Mouse (Mus musculus): ENCODE measurements around the gene Elavl1.
"Not testable (repeated sequence)": the region's sequence is repeated elsewhere in the genome, so short reads cannot be mapped to it uniquely, and the experiment has no call there.

Elavl1 gene

DNA sequence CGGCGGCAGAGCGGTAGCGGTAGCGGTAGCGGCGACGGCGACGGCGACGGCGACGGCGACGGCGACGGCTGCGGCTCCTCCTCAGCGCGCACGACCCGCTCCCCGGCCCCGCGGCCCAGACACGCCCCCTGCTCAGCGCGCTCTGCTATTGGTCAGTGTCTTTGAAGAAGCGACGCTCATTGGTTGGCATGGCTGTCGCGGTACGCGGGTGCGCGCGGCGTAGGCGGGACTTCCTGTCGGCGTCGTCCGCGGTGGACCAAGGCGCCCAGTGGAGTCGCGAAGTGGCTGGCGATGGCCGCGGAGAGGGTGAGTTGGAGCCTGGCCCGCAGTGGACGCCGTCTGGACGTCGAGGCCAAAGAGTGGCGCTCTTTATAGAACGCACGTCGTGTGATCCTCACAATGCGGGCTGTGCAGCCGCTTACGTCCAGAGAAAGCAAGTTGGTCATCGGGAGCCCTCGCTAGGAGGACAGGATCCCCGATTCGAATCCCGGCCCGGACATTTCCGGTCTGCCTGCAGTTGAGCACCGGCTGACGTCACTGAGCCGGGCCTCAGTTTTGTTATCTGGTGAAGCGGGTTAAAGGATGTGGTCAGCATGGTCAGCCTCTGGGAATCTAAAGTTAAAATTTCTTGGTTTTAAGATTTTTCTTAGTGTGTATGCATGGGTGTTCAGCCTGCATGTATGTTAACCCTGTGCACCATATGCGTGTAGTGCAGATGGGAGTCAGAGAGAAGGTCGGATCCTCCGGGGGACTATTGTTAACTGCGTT lies at the start of gene Elavl1, which contains the start of gene Ccl25:
Gene Elavl1, minus strand, starts transcription at position 431 of the 768 bp plus-strand sequence.
Gene Ccl25, plus strand, starts transcription at position 228 of the 768 bp plus-strand sequence.
- DNase-seq (ENCODE audit: low read depth, low spot score) = peak; percentile 97

DNA sequence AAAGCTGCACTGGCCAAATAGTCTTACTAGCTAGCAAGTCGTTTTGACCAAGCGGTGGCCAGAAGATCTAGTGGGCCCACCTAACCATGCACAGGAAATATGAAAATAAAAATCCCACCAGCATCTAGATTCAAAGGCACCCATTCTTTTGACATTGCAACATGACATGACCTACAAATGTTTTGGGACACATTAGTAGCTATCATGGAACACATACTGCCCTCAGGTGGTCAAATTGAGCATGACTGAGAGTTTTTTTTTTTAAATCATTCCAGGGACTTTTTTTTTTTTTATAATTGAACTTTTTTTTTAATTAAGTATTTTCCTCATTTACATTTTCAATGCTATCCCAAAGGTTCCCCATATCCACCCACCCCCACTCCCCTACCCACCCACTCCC lies 47.4 kb upstream of the Elavl1 start:
- DNase-seq (ENCODE audit: low read depth, low spot score) = peak; percentile 12

DNA sequence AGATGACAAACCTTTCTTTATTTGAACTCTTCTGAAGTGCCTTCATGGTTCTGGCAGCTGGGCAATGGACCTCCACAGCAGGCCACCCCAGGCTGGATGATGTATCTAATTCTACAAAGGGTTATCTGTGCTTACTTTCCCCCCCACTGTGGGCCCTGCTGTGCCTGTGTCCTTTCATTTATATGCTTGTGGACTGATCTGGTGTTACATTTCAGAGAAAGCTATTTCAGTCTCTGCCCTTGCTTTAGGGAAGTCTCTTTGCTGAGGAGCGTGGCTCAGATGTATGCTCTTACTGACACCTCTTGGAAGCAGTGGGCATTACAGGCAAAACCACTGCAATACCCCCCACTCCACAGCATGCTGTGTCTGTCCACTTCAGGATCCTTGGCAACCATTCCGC lies 44.9 kb upstream of the Elavl1 start:
- DNase-seq (ENCODE audit: low read depth, low spot score) = peak; percentile 66

DNA sequence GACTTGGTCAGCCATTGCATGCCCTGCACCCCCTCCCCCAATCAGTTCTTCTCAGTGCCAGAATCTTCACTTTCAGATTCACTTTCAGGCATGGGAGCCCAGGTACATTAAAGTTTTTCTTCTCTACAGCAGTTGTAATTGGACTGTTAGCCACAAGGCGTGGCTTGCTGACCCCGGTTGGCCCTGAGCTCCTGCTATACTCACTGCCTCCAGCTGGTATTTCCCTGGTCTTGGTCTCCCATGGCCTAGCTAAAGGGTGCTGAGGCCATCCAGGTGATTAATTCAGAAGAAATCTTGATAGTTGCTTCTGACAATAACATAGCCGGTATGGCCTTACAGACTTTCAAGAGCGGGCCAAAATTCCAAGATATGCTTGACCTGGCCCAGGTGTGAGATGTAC lies 43.3 kb upstream of the Elavl1 start:
- DNase-seq (ENCODE audit: low read depth, low spot score) = no peak

DNA sequence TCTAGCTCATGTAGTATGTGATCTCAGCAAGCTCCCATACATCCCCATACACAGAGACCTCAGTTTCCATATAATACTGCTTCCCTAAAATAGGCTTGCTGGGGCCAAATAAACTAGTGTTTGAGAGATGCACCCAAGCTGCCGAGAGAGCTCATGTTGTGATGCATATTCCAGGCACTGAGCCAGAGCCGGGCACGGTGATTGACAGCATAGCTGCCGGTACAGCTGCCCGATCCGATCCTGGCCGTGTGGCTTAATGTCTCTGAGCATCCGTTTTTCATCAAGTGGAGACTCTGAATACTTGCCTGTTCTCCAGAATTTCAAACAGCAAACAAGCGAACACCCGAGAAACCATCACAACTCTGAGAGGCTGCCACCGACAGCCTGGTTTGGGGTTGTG lies 42.6 kb upstream of the Elavl1 start:
- no peak for DNase-seq (ENCODE audit: low read depth, low spot score)

DNA sequence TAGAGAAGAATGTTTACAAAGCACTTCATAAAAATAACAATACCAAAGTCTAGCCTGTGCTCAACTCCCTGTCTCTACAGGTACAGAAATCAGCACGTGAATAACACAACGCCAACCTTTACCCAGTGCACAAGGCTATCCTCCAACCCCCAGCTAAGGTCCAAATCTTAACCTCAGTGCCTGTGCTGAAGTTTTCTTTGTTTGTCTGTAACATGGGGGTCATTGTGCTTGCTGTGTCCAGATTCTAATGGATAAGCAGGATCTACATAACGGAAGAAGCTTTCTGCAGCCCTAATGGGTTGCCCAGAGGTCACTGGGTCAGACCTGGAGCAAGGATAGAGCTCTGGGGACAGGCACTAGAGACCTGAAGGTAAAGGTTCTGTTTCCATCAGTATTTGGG lies 41.0 kb upstream of the Elavl1 start:
- DNase-seq (ENCODE audit: low read depth, low spot score) = no peak

DNA sequence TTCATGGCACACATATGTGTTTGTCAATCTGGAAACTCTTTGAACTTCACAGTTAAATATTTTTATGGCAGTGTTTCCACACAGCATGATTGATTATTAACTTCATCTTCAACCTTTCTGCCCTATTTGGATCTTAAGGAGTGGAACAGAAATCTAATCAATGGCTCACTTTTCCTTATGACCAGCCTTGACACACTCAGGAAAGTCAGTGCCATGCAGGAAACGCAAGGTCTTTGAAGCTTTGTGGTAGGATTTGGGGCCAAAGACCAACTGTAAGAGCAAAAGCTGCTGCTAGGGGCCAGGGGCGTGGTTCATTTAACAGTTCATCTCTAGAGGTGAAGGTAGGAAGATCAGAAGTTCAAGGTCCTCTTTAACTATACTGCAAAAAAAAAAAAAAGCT lies 35.7 kb upstream of the Elavl1 start:
- no peak for DNase-seq (ENCODE audit: low read depth, low spot score)

DNA sequence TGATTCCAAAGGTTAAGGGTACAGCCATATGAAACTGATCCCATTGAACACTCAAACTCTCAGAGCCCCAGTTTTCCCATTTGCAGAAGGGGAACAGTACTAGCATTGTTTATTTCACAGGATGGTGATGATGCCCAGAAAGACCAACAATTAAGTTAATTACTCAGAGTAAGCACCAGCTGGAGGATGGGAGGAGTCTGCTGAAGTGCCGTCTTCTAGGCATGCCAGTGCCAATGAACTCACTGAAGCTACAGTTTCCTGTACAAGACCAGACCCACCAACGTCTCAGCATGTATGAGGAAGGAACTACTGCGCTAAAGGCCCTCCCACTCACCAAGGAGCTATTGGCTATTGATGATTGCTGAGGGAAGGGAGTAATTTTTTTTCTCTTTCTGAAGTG lies 34.1 kb upstream of the Elavl1 start:
- DNase-seq (ENCODE audit: low read depth, low spot score) = no peak

DNA sequence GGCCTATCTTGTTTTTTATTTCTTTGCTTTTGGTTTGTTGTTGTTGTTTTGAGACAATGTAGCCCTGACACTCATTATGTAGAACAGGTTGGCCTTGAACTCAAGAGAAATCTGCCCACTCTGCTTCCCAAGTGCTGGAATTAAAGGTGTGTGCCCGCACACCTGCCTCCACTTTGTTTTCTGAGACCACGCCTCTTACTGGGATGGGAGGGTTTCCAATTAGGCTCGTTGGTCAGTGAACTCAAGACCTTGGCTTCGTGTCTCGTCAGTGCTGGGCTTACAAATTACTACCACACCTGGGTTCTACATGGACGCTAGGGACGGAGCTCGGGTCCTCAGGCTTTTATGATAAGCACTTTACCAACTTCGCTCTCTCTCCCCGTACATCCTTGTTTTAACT lies 30.2 kb upstream of the Elavl1 start:
- no peak for DNase-seq (ENCODE audit: low read depth, low spot score)

DNA sequence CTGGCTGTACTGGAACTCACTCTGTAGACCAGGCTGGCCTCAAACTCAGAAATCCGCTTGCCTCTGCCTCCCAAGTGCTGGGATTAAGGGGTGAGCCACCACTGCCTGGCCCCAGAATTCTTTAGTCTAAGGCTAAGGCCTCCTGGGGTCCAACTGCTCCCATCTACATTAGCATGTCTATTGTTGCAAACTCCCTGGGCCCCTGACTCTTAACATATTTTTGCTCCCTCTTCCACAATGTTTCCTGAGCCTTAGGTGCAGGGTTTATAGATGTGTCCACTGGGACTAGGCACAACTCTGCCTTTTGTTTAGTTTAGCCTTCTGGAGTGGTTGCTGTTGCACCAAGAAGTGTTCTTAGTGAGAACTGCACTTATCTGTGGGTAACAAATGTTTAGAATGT lies 29.3 kb upstream of the Elavl1 start:
- no peak for DNase-seq (ENCODE audit: low read depth, low spot score)

DNA sequence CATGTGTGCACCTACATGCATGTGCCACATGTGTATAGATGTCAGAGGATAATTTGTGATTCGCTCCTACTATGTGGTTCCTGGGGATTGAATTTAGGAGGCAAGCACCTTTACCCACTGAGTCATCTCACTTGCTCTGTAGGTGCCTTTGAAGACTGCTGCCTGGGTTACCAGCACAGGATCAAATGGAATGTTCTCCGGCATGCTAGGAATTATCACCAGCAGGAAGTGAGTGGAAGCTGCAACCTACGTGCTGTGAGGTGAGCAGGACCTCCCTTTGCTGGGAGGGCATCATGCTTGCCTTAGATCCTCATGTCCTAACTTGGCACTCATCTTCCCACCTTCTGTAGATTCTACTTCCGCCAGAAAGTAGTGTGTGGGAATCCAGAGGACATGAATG lies 28.5 kb upstream of the Elavl1 start:
- DNase-seq (ENCODE audit: low read depth, low spot score) = no peak

DNA sequence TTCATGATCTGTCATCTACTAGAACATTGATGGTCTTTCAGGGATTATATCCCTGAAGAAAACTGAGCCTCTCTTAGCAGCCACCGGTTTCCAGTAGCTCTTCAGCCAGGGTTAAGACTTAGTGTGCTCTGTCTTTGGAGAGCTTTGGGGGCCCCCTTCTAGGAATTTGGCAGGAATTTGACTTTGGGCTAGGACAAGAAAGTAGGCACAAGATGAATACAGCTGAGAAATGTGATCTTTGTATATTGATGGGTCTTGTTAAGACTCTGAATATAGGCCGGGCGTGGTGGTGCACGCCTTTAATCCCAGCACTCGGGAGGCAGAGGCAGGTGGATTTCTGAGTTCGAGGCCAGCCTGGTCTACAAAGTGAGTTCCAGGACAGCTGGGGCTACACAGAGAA lies 27.3 kb upstream of the Elavl1 start:
- not testable (repeated sequence) for DNase-seq (ENCODE audit: low read depth, low spot score)

DNA sequence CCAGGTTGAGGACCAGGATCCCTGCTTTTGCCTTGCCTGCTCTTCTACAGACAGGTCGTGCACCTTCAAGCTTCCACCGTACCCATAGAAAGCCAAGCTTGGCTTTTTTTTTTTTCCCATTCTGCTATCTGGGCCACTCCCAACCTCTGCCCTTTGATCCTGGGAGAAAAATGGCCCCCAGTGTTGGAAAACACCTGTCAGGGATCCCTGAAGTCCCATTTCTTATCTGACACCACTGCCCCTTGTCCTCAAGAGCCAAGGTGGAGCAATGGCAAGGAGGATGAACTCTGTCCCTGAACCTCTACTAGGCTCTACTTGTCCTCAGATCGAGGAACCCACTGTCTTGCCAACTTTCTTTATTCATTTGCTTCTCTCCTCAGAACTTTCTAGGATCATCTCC lies 25.4 kb upstream of the Elavl1 start:
- DNase-seq (ENCODE audit: low read depth, low spot score) = no peak

DNA sequence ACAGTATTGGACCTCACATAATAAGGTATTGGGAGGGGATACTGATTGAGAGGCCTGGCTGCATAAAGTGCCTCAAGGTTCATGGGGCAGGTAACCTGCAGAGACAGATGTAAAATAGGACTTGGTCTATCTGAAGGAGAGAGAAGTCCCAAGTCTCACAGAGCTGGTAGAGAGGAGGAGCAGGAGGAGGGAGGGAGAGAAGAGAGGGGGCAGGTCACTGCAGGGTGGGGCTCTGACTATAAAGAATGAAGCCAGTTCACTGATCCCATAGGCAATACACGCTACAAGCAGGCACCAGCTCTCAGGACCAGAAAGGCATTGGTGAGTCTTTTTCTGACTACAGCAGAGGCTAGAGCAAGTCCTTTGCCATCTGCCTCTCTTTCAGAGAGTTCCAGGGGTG lies 24.1 kb upstream of the Elavl1 start:
- no peak for DNase-seq (ENCODE audit: low read depth, low spot score)

DNA sequence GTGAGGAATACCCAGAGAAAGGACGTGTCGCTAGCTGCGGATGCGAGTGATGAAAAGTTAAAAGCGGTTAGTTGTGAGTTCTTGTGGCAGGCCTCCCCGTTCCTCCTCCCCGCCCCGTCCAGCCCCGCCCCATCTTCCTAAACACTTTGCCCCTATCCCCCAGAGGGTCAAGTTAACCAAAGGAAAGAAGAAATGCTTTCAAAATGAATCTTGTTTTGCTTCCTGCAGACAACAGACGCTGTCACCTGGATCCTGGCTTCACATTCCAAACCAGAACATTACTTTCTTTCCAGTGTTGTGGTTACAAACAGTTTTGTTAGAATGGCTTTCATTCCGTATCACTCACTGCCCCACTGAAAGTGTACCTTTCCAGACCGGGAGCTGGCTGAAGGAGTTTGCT lies 23.1 kb upstream of the Elavl1 start:
- no peak for DNase-seq (ENCODE audit: low read depth, low spot score)

DNA sequence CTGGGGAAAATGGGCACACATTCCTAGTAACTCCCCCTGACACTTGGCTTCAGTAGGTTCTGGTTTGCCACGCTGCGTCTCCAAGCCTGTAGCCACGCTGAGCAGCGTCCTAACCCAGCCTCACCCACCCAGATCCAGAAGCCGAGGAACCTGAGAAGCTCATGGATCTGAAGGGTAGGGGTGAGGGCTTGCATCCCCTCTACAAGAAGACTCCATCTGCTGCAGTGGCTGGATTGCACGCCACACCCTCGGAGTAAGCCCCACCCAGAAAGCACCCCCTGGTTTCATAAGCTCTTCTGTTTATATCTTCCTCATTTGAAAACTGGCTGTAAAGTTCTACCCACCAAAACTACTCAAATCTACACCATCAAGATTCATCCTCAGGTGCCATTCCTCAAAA lies 22.4 kb upstream of the Elavl1 start:
- DNase-seq (ENCODE audit: low read depth, low spot score) = no peak

DNA sequence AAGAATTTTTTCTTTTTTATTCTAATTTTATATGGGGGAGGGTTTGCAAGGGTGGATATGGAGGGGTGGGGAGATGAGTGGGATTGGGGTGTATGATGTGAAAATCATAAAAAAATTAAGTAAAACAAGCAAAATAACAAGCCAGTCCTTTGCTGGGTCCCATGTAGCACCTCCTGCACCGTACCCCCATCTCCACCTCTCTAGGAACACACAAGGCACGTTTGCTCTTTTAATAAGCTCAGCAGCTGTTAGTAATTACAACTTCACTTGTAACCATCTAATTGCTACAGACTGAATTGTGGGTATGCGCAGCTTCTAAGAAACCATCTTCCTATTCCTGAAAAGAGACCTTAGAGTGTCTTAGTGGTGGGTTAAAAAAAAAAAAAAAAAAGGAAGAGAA lies 15.0 kb upstream of the Elavl1 start:
- DNase-seq (ENCODE audit: low read depth, low spot score) = no peak

DNA sequence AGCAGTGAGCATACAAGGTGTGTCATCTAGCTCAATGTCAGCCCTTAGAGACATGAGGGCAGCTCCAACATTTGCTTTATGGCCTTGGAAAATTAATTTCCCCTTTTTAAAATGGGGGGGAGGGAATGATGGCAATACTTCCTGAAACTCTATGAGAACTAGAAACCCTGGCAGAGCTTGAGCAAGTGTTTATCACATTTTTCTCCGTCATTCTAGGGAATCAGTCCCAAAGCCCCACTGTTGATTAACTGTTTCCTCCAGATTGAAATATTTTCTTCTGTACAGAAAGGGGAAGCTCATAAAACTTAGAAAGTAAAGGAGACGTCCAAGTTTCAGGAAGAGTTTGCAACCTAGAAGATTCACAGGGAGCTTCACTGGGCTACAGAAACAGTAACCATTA lies 10.5 kb upstream of the Elavl1 start:
- no peak for DNase-seq (ENCODE audit: low read depth, low spot score)

DNA sequence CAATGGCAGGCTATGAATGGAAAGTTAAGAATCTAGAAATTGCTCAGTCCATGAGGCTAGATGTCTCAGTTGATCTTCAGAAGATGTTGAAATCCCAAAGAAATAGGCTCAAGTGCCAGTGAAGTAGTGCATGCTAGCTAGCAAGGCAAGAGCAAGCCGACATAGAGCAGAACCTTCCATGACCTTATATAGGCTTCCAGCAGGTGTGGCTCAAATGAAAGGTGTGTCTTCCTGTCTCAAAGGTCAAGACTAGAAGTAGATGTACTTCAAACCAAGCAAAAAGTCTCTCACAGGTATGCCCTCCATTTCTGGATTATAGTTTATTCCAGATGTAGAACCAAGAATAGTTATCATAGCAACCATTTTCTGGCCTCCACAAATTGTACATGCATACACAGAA lies 8.8 kb upstream of the Elavl1 start:
- no peak for DNase-seq (ENCODE audit: low read depth, low spot score)

DNA sequence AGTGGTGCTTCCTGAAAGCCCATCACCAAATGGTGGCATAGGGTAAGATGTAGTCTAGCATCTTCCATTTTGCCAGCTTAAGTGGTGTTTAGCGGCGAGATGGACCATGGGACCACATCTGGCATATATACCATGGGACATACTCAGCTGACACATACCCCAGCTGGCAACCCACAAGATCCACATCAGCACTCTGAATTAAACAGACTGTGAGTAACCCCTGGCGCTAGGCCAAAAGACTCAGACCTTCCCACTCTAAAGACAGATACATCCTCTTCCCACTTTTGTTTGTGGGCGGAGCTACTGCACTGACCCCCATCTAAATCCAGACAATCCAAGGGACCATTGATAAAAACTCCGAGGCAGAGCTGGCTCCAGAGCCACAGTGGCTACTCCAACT lies 3.8 kb upstream of the Elavl1 start:
- DNase-seq (ENCODE audit: low read depth, low spot score) = no peak

DNA sequence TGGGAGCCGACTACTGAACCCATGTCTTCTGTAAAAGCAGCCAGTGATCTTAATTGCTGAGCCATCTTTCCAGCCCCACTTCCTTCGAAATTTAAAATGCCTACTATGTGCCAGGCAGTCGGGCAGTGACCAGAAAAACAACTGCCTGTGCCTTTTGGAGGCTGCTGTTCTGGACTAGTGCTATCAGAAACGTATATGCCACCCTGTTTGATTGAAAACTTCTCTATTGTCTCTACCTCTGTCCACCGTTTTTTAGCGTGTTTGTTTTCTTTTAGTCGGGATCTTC lies 481 bp upstream of the Elavl1 start:
- DNase-seq (ENCODE audit: low read depth, low spot score) = no peak

DNA sequence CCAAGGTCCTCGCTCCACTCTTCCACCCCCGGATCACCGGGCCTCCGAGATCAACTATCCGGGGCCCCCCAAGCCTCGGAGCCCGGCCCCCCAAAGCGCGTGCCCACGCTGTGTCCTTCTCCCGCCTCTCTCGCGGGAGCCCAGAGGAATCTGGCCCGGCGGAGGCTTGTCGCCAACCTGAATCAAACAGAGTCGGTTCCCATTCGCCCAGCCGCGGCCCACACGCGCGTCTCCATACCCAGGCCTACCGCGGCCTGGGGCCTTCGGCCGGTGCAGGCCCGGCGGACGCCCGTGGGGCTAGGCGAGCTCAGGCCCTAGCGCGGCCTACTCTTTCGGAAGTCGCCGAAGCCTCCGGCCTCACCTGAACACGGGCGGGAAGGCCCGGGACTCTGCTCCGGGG lies 688 bp downstream of the Elavl1 start:
- no peak for DNase-seq (ENCODE audit: low read depth, low spot score)

DNA sequence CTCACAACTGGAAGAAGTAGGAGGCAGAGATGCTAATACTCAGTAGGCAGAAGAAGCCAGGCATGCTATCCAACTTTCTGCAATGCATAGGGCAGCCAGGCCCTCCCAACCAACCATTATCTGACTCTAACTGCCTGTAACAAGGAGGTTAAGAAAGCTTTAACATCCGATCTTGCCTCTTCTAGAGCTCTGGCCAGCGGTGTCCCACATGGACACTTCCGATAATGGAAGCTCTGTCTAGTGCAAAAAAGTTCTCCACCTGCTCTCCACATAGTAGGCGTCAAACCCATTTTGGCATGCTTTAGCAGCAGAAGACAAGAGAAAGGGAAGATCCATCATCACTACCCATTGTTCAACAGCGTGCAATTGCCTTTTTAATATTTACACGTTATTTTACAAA lies 1.3 kb downstream of the Elavl1 start:
- peak; percentile 21 for DNase-seq (ENCODE audit: low read depth, low spot score)

DNA sequence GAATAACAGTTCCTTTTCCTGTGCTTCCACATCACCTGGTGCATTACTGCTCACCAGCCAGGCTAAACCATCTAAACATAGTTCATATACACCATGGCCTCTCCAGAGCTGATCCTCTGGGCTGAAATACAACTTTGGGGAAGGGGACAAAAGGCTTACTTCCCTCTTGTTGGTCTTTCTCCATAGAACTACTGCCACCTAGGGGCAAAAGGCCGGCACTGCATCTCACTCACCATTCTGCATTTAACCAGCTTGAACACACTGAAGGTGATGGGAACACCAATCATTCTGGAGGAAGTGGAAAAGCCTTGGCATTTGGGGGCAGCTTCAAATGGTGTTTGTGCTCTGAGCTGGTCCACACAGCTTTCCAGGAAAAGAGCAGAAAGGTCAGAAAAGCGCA lies 2.7 kb downstream of the Elavl1 start:
- peak; percentile 84 for DNase-seq (ENCODE audit: low read depth, low spot score)
